Mouse (Mus musculus): ENCODE measurements around the gene Adam8.
A peak's percentile ranks its signal among the peaks of the same experiment; 100 is the strongest.

The Adam8 gene

DNA sequence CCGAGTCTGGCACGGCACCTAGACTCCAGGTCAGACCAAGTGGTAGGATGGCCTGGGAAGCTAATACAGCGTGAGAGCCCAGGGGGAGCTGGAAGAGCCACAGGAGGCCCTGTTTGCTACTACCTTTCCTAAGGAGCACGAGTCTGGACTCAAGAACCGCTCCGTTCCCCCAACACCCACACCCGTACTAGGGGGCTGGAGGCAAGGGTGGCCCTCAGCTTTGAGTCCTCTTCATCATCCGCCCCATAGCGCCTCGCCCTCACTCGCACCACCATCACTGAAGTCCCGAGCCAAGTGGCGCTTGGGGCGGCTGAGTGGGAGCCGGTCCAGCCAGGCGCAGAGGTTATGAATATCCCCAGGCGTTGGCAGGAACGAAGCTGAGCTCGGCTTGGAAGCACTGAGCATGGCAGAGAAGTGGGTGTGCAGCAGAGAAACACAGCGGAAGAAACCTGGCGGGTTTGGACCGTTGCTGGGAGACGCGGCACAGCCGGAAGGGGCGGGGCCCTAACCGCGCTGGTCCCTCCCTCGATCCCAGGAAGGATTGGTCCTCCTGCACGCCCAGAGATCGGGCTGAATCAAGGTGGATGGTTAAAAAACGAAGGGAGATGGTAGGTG, 14.0 kb downstream of the Adam8 start, which contains the start of gene 6430531B16Rik:
Gene 6430531B16Rik, minus strand, starts transcription at position 478 of the 615 bp plus-strand sequence.
- DNase-seq: peak; percentile 86

DNA sequence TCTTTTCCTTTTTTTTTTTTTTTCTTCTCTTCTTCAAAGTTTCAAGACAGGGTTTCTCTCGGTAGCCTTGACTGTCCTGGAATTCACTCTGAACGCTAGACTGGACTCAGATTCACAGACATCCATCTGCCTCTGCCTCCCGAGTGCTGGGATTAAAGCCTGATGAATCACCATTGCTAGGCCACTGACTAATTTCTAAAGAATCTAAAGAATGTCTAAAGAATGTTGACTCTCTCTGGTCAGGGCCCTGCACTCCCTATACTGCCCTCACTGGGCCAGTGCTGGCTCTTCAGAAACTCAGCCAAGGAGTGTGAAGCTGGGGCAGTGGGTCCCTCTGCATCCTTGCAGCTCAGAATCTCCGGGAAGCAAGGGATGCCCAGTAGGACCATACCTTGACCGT, 16.9 kb downstream of the Adam8 start:
- no peak for DNase-seq

DNA sequence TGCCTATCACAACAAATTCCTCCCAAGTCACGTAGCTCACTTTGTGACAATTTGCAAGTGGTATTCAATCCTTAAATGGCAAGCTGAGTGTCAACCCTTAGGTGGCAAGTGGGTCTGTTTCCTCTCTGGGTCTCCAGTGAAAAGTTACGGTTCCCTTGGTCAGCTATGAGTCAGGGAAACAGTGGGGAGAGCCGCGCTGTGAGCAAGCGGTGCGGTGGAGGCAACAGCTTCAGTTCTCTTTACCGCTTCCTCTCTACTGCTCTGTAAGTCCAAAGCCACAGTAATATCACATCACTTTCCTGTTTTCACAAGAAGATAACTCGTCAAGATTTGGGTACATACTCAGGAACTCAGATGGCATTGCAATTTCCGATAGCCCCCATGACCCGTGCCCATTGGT, 18.1 kb downstream of the Adam8 start:
- DNase-seq: no peak

DNA sequence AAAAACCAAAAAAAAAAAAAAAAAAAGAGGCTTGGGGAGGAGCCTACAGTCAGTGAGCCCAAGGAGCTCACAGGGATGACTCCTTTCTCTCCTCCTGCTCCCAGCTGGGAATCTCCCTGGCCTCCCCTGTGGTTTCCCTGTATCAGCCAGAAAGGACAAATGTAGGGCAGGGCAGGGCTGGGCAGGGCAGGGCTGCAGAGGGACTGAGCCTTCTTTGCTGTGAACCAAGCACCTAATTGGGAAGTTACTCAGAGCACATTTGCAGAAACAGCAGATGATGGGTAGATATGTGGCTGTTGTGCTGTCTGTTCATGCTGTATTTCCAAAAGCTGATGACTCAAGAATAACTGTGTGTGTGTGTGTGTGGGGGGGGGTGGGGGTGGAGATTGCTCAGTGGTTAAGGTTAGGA, 19.4 kb downstream of the Adam8 start:
- DNase-seq: no peak

DNA sequence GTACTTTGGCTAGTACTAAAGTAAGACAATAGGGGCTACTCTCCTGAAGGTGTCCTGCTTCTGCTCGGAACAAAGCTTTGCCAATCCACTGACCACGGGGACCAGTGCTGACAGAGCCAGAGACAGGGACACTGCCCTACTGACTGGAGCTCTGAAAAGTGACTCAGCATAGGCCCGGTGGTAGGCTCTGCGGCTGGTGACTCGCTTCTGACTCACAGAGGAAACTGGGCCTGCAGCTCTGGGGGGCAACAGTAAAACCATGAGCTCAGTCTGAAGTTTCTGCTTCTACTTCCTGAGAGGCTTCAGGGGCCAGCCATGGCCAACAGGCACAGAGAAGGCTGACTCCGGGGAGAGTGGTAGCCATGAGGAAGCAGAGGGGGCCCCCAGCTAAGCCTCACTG, 20.9 kb downstream of the Adam8 start:
- no peak for DNase-seq

DNA sequence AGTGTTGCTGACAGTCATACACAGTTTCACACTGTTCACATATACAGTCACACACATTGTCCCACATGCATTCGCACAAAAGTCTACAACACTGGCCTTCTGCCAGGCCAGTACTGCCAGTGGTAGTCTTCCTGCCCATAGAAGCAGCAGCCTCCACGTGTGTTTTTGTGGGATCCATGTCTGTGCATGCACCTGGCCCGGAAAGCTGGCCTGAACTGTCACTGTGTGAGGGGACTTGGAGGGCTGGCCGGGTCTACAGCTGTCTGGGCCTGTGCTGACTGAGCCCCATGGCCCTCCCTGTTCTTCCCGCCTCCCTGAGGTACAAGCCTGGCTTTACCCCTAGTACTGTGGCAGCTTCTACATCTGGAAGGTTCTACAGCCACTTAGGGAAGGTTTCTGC, 21.4 kb downstream of the Adam8 start:
- no peak for DNase-seq

DNA sequence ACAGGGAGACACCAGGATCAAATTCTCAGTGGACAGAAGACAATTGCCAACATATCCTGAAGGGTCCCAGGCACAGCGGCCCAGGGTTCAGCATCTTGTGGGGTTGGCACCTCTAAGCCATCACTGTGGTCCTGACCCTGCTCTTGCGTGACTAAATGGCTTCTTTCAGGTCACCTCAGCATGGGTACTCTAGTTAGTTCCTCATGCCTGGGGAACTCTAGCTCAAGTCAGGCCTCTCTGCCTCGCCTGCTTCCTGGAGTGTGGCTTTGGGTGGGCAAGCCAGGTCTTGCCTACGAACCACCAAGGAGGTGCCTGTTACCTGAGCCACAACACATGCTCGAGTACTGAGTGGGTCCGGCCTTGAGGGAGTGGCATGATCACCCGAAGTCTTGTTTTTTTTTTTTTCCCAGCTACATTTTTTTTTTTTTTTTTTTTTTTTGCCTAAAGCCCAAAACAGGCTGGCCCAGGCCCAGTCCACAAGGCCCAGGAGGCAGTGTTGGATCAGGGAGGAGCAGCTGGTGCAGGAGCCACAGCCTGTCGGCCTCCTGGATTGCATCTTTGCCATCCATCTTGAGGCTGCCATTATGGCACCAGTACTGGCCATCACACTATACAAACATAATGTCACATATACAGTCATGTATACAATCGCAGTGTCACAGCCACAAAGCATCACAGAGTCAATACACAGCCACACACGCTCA, 22.0 kb downstream of the Adam8 start:
- DNase-seq: no peak

DNA sequence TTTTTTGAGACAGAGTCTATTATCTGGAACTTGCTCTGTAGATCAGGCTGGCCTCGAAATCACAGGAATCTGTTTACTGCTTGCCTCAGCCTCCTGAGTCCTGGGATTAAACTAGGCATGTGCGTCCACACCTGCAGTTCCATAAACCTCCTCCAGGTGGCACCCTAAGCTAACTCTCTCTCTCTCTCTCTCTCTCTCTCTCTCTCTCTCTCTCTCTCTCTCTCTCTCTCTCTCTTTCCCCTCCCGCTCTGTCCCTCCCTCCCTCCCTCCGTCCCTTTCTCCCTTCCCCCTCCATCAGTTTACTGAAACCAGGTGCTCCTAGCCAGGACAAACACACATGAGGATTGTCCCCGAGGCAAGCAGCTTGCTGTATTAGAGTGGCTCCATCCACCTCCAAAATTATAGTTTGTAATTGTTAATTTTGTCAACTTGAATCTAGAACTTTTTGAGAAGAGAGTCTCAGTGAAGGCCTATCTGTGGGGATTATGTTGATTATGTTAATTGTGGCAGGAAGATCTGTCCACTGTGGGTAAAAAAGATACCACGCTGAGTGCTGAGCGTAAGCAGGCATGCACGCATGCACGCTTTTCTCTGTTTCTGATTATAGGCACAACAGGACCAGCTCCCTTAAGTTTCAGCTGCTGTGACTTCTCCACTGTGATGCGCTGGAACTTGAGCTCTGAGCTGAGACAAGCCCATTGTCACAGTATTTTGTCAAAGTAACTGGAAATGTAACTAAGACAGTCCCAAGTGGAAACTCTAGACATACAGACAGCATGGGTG, 22.8 kb downstream of the Adam8 start:
- DNase-seq: peak; percentile 89

DNA sequence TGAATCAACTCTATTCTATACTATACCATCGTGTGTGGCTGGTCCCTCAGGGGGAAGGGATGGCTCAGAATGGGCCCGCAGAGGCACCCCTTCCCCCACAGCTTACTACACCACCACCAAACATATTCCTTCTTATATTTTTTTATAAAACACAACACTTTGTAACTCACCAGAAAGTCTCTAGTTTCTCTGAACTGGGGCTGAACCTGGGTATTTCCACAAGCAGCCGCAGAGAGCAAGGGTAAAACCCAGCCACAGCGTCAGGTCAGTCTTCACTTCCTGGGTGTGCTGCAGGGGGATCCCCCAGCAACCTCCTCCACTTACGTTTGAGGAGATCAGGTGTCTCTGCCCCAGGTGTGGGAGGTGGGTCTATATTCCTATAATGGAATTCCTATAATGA, 23.9 kb downstream of the Adam8 start:
- no peak for DNase-seq

DNA sequence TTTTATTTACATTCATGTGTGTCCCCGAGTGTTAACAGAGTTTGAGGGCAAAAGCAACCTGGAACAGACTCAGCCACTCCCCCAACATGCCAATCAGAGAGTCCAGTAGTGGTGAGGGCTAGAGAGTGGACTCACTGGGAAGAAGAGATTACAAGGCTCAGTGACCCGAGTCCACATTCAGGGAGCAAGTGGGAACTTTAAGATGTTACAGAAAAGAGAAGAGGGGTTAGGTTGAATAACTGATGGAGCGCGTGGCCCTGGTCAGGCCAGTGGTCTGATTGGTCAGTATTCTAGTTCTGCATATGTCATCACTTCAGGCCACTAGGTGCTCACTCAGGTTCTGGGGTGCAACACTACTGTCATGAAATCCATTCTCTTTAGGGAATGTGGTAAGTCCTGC, 25.2 kb downstream of the Adam8 start:
- DNase-seq: no peak

DNA sequence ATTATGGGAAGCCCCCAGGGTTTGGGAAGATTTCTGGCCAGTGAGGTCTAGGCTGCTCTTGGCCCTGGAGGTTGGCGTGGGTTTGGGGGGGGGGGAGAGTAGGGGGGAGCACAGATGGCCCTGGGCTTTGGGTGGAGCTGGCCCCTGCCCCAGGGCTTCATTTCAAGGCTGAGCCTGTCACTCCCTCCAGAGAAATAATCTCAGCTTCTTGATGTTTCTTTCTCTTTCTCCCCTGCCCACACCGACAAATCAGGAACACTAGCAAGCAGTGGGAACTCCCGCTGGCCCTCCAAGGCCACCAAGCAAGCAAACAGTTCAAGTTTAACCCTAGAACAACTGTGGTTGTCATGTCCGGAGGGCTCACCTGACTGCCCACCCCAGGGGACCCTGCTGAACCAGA, 28.5 kb downstream of the Adam8 start:
- DNase-seq: no peak

DNA sequence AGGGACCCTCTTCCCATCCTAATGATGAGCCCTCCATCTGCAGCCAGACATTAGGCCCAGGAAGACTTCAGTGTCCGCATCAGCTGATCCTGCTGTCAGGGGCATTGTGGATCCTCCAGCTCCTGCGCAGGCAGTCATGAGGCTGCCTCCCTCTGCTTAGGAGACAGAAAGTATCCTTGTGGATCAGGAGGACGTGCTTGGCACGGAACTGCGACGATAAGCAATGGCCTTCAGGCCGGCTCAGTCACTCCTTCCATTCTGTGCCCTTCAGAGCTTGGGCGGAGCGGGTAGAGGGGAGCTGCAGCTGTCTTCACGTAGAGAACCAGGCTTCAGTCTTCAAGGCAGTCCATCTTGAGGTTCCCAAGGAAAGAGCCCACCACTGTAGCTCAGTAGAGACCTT, 31.2 kb downstream of the Adam8 start:
- no peak for DNase-seq

DNA sequence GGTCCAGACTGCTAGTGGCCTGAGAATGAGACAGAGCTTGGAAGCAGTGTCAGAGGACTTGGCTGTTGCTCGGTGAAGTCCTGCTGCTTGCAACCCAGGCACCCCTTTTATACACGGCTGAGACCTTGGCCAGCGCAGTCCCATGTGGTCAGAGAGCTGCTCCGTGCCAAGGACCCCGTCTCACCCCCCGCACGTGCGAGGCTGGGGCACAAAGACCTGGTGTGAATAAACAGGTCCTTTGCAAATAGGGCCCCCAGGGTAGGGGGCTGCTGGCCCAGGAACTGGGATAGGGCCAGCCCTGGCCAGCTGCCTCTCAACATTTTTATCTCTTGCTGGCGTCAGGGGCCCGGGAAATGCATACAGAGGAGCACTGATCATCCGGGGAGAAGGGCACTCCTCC, 34.4 kb downstream of the Adam8 start:
- DNase-seq: no peak

DNA sequence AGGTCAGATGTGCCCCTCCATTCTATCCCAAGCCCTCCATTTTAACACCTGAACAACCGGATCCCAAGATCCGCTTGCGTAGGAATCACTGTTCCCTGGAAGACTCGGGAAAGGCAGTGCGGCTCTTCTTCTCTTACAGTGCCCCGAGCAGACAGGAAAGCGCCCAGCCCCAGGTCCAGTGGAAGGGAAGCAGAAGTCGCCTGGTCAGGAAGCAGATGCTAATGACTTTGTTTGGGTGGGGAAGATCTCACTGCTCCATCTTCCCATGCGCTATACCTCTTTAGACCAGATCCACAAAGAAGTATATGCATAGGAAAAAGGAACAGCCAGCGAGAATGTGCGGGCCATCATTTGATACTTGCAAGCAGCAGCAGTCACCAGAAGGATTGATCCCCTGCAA, 34.9 kb downstream of the Adam8 start:
- no peak for DNase-seq

DNA sequence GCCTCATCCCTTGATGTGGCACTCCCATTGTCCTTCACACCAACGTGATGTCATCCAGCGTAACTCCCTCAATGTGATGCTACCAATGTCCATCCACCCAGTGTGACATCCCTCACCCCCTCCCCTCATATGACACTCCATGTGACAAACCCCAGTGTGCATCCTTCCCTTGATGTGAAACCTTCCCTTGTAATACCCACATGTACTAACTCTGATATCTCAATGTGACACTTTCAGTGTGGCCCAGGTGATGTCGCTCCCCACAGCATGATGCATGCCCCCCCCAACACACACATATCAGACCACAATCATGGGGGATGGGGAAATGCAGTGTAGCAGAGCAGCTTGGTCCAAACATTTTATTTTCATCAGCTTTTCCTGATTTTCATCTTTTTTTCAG, 35.7 kb downstream of the Adam8 start:
- no peak for DNase-seq

DNA sequence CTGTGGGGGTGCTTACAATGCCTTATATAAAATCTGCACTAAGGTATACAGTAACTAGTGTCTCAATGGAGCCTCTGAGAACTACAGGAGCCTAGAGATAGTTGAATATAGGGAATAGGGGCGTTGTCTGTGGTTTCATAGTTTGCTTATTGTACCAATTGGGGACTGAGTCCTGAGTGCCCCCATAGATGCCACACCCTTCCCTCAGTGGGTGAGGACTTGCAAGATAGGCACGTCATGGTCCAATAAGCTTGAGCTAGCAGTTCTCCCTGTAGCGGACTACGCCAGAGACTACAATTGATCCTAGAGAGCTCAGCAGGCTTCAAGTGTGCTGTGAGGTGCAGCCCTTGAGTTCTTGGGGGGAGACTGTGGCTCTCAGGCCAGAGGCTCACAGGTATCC, 36.9 kb downstream of the Adam8 start:
- no peak for DNase-seq

DNA sequence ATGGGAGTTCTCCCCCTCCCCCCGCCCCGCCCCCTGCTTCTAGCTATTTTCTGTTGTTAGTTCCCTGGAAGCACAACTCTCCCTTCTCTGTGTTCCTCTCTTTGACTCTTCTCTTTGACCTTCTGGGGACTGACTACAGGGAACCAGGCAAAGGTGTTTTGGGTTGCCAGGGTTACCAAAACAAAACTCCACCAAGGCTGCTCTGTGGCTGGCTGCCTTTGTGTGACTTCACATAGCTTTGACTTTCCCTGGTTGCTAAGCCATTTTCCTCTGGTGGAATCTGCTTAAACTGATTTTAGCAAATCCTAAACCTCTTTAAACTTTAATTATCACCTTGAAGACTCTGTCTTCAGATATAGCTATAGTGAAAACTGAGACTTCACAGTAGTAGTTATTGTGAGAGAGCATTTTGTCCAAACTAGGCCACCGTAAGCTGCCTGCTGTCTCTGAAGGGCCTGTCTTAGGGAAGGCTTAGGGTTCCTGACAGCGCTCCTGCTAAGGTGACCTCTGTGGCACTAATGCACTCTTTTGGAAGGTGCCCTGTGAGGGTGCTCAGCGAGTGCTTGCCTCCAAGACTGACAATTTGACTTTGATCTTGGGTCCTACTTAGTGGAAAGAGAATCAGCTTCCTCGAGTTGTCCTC, 40.2 kb downstream of the Adam8 start:
- peak; percentile 23 for DNase-seq

DNA sequence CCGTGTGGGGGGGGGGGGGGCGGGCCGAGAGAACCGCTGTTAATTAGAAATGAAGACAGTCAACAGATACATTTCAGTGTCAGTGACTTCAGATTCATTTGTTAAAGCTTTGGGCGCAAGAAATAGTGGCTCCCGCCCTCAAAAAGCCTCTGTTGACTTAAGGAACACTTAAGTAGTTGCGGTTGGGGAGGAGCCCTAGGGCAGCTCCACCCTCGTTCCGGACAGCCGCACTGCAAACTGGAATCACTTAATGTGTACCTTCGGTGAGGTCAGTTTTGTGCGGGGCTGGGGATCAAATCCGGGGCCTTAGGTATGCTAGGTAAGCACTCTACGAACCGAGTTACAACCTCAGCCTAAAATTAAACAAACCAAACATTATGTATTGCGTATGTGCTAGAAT, 41.3 kb downstream of the Adam8 start:
- DNase-seq: no peak

DNA sequence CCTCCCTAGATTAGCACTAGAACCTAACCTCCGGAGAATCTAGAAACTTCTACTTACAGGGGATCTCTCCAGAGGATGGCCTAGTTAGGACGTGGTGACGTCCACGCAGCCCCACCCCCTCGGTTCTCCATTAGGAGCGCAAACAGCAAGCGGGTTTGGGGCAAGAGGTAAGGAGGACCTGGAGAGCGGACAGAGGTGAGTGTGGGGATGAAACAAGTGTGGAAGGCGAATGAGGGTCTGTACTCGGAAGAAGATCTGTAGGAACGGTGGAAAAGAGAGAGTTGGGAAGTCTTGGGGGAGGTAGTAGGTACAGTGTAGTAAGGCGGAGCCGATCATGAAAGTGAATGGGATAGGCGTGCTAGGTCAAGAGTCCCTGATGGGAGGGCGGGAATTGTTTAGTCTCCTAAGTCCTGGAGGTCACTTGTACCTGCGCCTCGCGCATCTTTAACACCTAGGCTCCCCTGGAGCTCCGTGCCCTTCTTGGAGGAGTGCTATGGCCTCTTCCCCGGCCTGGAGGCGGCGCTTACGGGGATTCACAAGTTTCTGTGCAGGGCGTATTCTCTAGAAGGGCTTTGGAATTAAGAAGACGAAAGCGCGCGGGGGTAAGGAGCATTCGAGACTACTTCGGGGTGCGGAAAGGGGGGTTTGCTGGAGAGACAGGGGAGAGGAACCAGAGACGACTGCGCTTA, 41.9 kb downstream of the Adam8 start:
- DNase-seq: peak; percentile 52

DNA sequence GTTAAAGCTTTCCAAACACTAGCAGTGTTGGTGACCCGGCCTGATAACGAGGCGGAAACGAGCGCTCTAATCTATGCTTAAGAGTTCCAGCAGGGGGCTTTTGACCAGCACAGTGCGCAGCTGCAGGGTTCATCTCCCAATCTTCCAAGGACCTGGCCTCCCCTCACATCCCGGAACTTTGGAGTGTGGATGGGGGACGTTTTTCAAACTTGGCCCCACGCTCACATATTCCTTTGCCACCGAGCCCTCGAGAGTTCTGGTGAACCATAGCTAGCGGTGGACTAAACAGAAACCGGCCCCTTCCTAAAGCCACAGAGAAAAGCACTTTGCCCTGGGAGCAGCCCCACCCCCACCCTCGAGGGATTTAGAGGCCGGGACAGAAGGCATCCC, 42.5 kb downstream of the Adam8 start:
- peak; percentile 84 for DNase-seq

DNA sequence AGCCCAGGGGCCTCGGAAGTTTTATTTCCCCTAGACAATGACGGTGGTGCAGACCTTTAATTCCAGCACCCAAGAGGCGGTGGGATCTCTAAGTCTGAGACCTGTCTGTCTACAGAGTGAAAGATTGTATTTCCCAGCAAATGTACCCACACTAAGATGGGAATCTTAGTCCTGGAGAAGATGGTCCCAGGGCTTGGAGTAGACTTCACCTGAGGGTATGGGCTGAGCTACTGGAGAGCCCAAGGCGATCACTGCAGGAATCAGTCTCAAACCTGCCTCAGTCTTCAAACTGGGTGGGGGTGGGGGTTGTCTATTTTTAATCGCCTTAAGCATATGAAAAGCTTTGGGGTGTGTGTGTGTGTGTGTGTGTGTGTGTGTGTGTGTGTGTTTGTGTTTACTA, 46.3 kb downstream of the Adam8 start:
- DNase-seq: no peak

DNA sequence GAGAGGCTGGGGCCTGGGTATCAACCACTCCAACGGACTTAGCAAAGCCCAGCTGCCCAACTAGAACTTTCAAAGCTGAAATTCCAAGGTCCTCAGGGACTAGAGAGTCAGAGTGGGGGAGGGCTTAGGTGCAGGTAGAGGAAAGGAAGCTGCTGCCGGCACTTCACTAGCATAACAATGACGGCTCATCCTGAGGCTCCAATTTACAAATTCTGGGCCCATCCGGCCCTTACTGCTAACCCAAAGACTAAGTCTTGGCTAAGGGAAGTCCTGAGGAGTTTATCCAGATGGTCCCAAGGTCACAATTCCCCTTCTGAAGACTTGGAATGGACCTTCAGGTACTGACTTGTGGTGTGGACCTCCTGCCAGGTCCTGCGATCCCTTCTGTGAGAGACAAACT, 46.8 kb downstream of the Adam8 start:
- no peak for DNase-seq
